Mouse (Mus musculus) B cell, adult 2 months (primary cell): ENCODE results near the gene Grm4.

Experiments
- DNase-seq, 2 experiments: peaks; one replicate each; pipeline ENCODE4 v3.0.0; 2022

Gene Grm4

DNA sequence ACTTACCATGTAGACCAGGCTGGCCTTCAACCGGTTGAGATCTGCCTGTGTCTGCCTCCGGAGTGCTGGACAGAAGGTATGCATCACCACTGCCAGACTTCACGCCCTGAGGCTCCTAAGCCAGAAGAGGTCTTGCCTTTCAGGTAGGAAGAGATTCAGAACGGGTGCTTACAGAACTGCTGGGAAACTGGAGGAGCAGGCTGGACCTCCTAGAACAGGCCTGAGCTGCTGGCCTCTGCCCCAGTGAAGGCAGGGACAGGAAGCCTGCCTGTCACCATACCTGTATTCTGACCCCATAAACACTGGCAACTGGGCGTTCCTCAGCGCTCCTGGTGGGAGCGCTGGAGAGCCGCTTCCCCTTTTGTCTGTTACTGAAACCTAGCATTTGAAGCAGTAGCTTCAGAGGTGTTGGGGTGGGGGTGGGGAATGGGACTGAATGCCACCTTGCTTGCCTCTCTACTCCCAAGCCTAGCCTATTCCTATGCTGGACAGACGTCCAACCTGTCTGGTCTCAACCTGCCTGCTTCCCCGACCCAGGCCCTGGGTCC lies 30.3 kb upstream of the Grm4 start:
- peak; percentile 52 to 53 for DNase-seq

DNA sequence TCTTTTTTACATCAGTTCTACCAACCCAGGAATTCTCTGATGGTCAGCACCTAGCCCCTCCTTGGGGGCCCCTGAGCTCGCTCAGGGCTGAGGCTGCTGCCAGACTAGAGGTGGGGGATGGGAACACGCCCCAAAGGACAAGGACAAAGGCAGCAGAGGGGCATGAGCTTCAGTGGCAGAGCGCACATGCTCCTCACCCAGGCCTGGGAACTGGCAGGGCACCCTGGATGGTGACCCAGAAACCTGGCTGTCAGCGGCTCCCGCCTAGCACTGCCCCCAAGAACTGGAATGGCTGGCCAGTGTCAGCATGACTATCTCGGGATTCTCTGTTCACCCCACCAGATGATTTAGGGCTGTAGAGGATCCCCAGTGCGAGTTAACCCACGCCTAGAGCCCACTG lies 28.0 kb upstream of the Grm4 start:
- DNase-seq = no peak

GRCm38 (mm10) chr17:27547253-27547868 lies 26.2 kb upstream of the Grm4 start:
- no peak for DNase-seq

- no peak for DNase-seq
Measured at GRCm38 (mm10) chr17:27546574-27547085, 25.4 kb upstream of the Grm4 start.

DNA sequence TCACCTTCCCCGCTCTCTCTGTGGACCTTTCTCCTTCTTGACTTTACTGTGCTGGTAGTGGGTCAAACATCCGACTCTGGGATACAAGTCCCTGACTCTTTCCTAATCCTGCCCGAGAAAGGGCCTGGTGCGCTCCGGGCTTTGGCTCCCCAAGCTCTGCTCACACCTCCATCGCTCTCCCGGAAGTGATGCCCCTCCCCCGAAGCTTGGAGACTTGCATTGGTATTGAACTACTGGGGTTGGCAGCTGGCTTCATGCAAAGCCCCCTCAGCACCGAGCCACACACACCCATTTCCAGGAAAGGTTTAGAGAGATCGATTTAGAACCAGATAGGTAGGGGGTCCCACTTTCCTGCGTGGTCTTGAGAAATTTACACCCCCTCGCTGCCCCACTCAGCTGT lies 24.8 kb upstream of the Grm4 start:
- no peak for DNase-seq

DNA sequence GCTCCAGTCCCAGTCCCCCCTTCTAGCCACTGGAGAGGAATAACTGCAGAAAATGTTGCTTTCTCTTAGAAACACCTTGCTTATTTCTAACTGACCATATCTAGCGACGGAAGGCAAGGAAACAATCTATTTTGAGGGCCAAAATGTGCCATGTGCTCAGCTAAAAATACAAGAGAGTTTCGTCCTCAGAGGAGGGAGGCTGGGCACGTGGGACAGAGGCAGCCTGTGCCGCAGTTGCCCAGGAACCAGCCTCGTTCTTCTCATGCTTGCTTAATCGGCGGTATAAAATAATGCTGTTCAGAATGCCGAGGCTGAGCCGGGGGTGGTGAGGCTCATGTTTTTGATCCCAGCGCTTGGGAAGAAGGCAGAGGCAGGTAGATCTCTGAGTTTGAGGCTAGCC lies 23.3 kb upstream of the Grm4 start:
- DNase-seq = no peak

DNA sequence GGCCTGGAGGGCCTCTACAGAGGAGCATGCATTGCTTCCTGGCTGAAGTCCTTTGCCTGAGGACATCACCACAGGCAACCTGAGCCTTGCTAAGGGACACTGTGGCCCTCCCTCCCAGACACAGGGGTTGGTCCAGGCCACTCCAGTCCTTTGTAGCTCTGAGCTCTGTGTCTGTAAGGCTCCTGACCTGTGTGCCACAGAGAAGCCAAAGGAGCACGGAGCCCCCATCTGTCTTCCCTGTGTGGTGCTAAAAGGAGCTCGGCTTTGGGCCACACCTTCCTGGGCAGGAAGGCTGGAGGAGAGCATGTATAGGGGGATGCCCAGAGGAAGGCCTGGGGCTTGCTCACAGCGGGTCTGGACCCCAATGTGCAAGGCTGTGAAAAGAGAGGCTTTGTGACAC lies 20.8 kb upstream of the Grm4 start:
- DNase-seq = no peak

DNA sequence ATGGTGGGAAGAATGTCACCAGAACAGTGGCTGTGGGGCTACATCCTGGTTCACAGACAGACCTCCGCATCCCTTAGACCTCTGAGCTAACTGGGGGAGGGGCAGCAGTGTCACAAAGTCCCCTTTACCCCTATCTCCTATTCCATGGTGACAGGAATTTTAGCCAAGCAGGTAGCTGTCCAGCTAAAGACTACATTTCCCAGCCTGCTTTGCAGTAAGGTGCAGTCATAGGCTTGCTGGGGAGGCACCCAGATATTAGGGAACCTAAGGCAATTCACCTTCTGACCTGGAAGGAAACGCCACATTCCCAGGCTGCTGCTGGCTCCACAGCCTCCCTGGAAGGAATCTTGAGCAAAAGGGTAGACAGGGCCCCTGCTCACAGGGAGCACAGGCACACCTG lies 20.1 kb upstream of the Grm4 start:
- DNase-seq = no peak

GRCm38 (mm10) chr17:27534718-27535117 lies 13.5 kb upstream of the Grm4 start:
- DNase-seq = peak; percentile 93 to 94

DNA sequence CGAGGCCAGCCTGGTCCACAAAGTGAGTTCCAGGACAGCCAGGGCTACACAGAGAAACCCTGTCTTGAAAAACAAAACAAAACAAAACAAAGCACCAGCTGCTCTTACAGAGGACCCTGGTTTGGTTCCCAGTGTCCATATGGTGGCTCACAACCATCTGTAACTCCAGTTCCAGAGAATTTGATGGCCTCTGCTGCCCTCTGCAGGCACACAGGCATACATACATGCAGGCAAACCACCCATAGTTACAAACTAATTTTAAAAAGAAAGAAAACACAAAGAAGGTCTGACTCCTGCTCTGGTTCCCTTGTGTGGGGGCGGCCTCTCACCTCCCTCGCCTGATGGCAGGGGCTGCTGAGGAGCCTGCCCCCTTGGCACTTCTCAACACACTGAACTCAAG lies 12.2 kb upstream of the Grm4 start:
- no peak for DNase-seq

- no peak for DNase-seq
Measured at GRCm38 (mm10) chr17:27532095-27532494, 10.9 kb upstream of the Grm4 start.

DNA sequence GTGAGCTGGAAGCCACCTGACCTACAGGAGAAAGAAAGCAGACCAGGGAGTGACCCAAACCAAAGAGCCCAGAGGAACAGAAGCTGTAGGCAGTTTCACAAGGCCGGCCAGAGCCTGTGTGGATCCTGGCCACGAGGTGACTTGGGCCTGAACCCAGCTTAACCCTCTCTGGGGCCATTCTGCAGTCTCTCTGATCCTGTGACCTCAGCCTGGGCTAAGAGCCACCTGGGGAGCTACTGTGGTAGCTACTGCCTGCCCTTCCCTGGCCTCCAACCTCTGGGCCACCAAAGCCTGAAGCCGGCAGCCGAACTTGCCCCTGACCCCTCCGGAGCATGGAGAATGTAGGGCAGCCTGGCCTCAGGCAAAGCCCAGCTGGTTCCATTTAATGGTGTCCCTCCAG lies 7.6 kb upstream of the Grm4 start:
- no peak for DNase-seq

GRCm38 (mm10) chr17:27528030-27528429 lies 6.8 kb upstream of the Grm4 start:
- no peak for DNase-seq

- peak; percentile 21 to 36 for DNase-seq
Measured at GRCm38 (mm10) chr17:27527188-27527587, 6.0 kb upstream of the Grm4 start.

DNA sequence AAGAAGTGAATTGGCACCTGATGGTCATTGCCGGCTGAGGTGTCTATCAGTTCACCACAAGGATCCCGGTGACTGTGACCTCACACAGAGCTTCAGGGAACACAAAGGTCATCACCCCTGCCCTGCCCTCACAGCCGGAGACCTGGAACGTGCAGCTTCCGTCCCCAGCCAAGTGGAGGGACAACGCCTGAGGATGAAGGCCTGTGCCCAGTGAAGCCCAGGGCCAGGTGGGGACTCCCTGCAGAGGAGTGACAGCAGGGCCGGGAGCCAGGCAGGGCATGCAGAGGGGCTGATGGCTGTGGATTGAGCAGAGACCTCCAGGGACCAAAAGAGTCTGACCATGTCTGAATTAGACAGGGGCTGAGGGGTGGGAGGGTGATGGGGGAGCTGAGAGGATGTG lies 1.9 kb upstream of the Grm4 start:
- DNase-seq = no peak

DNA sequence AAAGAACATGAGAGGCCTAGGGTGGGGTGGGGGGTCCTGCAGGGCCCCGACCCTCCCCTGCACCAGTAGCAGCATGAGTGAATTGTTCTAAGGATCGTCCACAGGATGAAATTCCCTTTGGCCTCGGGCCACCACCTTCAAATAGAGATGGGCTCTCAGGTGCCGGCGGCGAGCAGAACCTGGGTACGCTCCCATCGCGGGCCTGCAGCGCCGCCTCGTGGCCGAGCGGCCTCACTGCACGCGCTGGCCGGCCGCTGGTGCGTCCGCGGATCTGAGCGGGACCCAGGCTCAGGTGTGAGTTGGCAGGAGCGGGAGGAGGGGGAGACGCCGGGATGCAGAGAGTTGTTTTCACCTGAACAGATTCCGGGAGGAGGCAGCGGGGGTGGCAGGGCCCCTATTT lies 646 bp downstream of the Grm4 start:
- peak; percentile 71 to 78 for DNase-seq

DNA sequence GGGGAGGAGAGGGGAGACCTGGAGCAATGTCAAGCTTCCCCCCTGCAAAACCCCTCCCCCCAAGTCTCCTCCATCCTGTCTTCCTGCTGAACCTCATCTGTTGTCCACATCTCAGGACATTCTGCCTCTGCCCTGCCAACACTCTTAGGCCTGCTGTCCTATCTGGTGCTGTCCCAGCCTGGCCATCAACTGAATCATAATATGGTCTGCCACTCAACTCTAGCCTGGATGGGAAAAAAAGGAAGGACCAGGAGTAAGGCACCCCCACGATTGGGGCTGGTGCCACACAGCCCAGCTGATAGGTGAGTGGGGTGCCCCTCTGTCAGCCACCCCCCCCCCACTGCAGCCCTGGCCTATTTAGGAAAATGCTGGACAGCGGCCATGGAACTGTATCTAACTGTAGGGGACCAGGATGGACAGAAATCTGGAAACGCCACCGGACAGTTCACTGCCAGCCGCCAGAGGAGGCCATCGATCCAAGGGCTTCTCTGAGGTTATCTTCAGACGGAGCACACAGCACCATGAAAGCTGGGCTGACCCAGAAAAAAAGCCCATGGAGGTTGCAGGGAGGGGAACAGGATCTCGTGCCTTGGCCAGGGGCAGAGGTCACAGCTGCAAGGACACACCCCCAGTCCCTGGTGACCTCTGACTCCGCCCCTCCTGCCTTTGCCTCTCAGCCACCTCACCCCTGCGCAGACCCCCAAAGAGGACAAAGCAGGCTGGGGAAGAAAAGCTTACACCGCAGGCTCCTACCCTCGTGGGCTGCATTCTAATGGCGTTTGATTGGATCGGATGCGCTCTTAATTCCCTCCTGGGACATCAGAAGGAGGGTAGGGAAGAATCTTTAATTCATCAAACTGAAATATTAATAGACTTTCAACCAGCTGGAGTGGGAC lies 2.3 kb downstream of the Grm4 start:
- DNase-seq = no peak

DNA sequence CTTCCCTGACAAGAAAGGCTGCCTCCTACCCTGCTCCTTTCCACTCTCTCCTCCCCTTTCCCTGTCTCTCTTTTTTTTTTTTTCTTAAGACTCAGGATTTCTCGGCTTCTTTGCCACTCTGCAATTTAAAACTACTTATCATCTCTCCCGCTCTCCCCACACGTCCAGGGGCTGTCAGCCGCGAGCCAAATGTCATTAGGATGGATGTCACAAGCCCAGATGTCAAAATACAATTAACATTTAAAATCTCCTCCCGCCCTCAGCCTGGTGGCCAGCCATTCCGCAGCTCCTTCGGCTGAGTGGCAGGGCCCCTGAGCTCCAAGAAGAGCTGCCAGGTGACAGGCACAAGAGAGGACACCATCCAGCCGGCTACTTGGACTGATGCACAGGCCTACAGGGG lies 2.9 kb downstream of the Grm4 start:
- no peak for DNase-seq

- DNase-seq = no peak
Measured at GRCm38 (mm10) chr17:27513916-27514762, 7.1 kb downstream of the Grm4 start.

GRCm38 (mm10) chr17:27513279-27513915 lies 7.8 kb downstream of the Grm4 start:
- DNase-seq = peak in 1 of 2 experiments; percentile 12

DNA sequence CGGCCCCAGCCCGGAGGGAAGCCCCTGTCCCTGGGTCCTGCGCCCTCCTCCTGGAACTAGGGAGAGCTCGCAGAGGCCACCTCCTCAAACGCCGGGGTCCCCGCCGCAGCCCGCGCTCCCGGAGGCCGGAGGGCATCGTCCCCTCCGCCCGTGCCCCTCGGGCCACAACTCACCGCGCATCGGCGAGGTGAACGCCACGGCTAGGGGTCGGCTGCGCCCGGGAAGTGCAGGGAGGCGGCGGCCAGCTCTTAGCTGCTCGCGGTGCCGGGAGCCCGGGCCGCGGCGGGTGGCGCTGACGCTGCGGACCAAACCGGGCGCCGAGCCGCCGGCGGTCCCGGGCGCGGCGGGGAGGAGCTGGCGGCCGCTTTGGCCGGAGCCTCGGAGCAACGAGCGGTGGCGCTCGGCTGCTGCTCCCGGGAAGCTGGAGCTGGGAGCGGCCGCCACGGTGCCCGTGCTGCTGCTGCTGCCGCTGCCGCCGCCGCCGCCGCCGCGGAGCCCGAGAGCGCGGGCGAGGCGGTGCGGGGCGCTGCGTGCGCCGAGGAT lies 8.5 kb downstream of the Grm4 start:
- DNase-seq = no peak
